Mouse (Mus musculus) C2C12 (cell line): Measurements from ENCODE around the gene Kazald1. TPM values are rescaled to one million over a fixed set of nuclear protein-coding genes. Genes with fewer than 3 reads are reported as not detected.

Source experiments
- H3K27me3 ChIP-seq: one replicate; pipeline ENCODE4 v1.6.1; 2011; ENCODE audit not compliant: control insufficient read depth, insufficient read depth, insufficient read length
- H3K36me3 ChIP-seq: one replicate; pipeline ENCODE4 v1.6.1; 2011; ENCODE audit not compliant: control insufficient read depth, insufficient read depth
- H3K4me3 ChIP-seq: one replicate; pipeline ENCODE4 v1.5.1; 2011; ENCODE audit warnings: mild to moderate bottlenecking, control low read depth; ENCODE audit not compliant: poor library complexity, insufficient read depth, severe bottlenecking
- H3K79me2 ChIP-seq: one replicate; pipeline ENCODE4 v1.6.1; 2011; ENCODE audit not compliant: control insufficient read depth, insufficient read depth
- H3K79me3 ChIP-seq: one replicate; pipeline ENCODE4 v1.6.1; 2011; ENCODE audit warnings: low read depth, control low read depth
- H3ac ChIP-seq: one replicate; pipeline ENCODE3; 2011; ENCODE audit warnings: low read depth; ENCODE audit not compliant: control insufficient read depth, insufficient read length
- CEBPB ChIP-seq: IDR thresholded peaks from one replicate; pipeline ENCODE4 v1.6.1; 2011; ENCODE audit warnings: low read depth, mild to moderate bottlenecking, control low read depth, moderate library complexity
- CTCF ChIP-seq: IDR thresholded peaks from one replicate; pipeline ENCODE4 v1.5.1; 2011; ENCODE audit not compliant: control insufficient read depth, insufficient read depth, insufficient read length
- FOSL1 ChIP-seq: IDR thresholded peaks from one replicate; pipeline ENCODE4 v1.8.0; 2011; ENCODE audit warnings: mild to moderate bottlenecking, low read length; ENCODE audit not compliant: poor library complexity, insufficient read depth, severe bottlenecking
- MAX ChIP-seq: IDR thresholded peaks from one replicate; pipeline ENCODE4 v1.6.1; 2011; ENCODE audit warnings: mild to moderate bottlenecking, control low read depth
- MYOD1 ChIP-seq: IDR thresholded peaks from one replicate; pipeline ENCODE4 v1.6.1; 2011; ENCODE audit warnings: low read depth; ENCODE audit not compliant: control insufficient read depth, insufficient read length
- MYOG ChIP-seq: IDR thresholded peaks from one replicate; pipeline ENCODE4 v1.6.1; 2011; ENCODE audit not compliant: control insufficient read depth, insufficient read length; ENCODE audit errors: extremely low read depth
- USF1 ChIP-seq: IDR thresholded peaks from one replicate; pipeline ENCODE4 v1.6.1; 2011; ENCODE audit warnings: low read depth, mild to moderate bottlenecking, control low read depth, moderate library complexity
- polyA plus RNA-seq: library from polyadenylated mRNA; unstranded; fragments of >200 nt; fragmentation: generic; extraction: Trizol; gene quantifications from one replicate; pipeline ENCODE4 v1.2.1, GENCODE M21; 2012; ENCODE audit warnings: missing spikeins

The Kazald1 gene
- polyA plus RNA-seq, 1 experiment, result 7.8 TPM

- Histone ChIP-seq H3K79me3 (peaks cover 2% of the 10 kb centered on the region), H3K27me3 (no peaks in the 10 kb centered on the region), H3K4me3 (peak overlapping the region; percentile 57), H3K79me2 (no peaks in the 10 kb centered on the region), H3ac (peak overlapping the region; percentile 87), H3K36me3 (no peaks in the 10 kb centered on the region)
- TF ChIP-seq CTCF (peak; percentile 73), MAX (peak; percentile 65), FOSL1 (no peak)
These were observed 1.0 kb upstream of the Kazald1 start for GRCm38 (mm10) chr19:45073871-45074542.

DNA sequence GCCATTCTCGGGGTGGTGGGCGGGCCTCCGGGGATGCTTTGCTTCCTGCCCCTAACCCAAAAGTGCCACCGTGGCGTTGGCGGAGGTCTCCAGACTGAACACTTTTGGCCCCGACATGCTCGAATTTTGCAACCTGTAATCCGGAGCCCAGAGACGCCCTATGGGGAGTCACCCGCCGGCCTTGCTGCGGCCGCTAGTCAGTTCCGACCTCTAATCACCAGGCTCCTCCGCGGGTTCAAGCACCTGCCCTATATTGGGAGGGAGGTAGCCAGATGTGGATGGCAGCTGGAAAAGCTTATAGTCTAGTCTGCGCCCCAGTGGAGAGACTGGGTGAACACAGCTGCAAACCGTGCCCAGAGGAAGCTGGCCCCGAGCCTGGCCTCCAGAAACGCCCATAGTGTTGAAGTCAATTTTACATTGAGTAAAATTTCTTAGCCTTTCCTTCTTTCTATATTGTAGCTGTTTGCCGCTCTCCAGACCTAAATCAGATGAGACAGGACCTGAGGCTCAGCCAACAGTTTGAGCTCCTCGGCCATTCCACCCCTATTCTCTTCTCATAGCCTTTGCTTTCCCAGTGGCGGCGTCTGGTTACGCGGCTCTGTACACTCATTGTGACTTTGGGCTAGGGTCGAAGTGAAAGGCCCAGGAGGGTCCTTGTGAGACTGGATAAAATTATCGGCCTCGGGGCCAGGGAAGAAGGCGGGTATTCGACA is 438 bp downstream of the Kazald1 start:
- H3K79me3 ChIP-seq, result peaks cover 2% of the 10 kb centered on the region
- H3K79me2 ChIP-seq, result no peaks in the 10 kb centered on the region
- H3K27me3 ChIP-seq, result no peaks in the 10 kb centered on the region
- H3K4me3 ChIP-seq, result peak overlapping the region; percentile 57
- H3ac ChIP-seq, result peak overlapping the region; percentile 34
- H3K36me3 ChIP-seq, result no peaks in the 10 kb centered on the region
- no peak for TF ChIP-seq MAX
- TF ChIP-seq MYOD1, result no peak
- TF ChIP-seq MYOG, result no peak
- no peak for TF ChIP-seq CEBPB
- no peak for TF ChIP-seq USF1
- TF ChIP-seq CTCF, result no peak
- no peak for TF ChIP-seq FOSL1

GRCm38 (mm10) chr19:45076036-45076575 is 1.1 kb downstream of the Kazald1 start:
- H3K36me3 ChIP-seq, result no peaks in the 10 kb centered on the region
- H3K79me3 ChIP-seq, result peaks cover 2% of the 10 kb centered on the region
- H3ac ChIP-seq, result no peak overlapping the region
- no peak overlapping the region for H3K4me3 ChIP-seq
- H3K27me3 ChIP-seq, result no peaks in the 10 kb centered on the region
- no peak for TF ChIP-seq MYOD1
- TF ChIP-seq FOSL1, result no peak
- no peak for TF ChIP-seq MAX
- TF ChIP-seq CTCF, result no peak
- no peak for TF ChIP-seq MYOG
- TF ChIP-seq USF1, result no peak
- TF ChIP-seq CEBPB, result no peak
- H3K79me2 ChIP-seq, result no peaks in the 10 kb centered on the region

- H3K79me3 ChIP-seq, result peaks cover 2% of the 10 kb centered on the region
- no peak for TF ChIP-seq FOSL1
- TF ChIP-seq MAX, result no peak
- no peak for TF ChIP-seq USF1
- TF ChIP-seq MYOG, result no peak
- TF ChIP-seq CTCF, result peak; percentile 97
- no peak for TF ChIP-seq MYOD1
- no peak for TF ChIP-seq CEBPB
These were observed 1.8 kb downstream of the Kazald1 start for GRCm38 (mm10) chr19:45076586-45077510.

GRCm38 (mm10) chr19:45077742-45078645 is 3.0 kb downstream of the Kazald1 start:
- no peaks in the 10 kb centered on the region for H3K36me3 ChIP-seq
- H3K27me3 ChIP-seq, result no peaks in the 10 kb centered on the region
- no peaks in the 10 kb centered on the region for H3K79me2 ChIP-seq
- peaks cover 2% of the 10 kb centered on the region for H3K79me3 ChIP-seq
- no peak overlapping the region for H3ac ChIP-seq
- no peak for TF ChIP-seq MAX
- TF ChIP-seq CTCF, result no peak
- no peak for TF ChIP-seq USF1
- no peak for TF ChIP-seq MYOD1
- TF ChIP-seq MYOG, result no peak
- no peak for TF ChIP-seq FOSL1
- no peak for TF ChIP-seq CEBPB
- H3K4me3 ChIP-seq, result no peak overlapping the region

More at GRCm38 (mm10) chr19:45076586-45077510, 1.8 kb downstream of the Kazald1 start:
- no peaks in the 10 kb centered on the region for H3K36me3 ChIP-seq
- H3K27me3 ChIP-seq, result no peaks in the 10 kb centered on the region
- peak overlapping the region; percentile 75 for H3ac ChIP-seq
- H3K4me3 ChIP-seq, result peak overlapping the region; percentile 11
- no peaks in the 10 kb centered on the region for H3K79me2 ChIP-seq
